Mouse (Mus musculus) small intestine, adult 2 months (tissue): ENCODE measurements around the gene Mecom.

Experiments used
- CTCF ChIP-seq: fragments of 200-500 bp; IDR thresholded peaks from 2 replicates; pipeline ENCODE4 v1.5.1; 2012; ENCODE audit warnings: low read depth, mild to moderate bottlenecking, control low read depth, inconsistent platforms, low read length, moderate library complexity, mixed read lengths; ENCODE audit not compliant: insufficient replicate concordance, insufficient read length; ENCODE audit errors: extremely low read depth
- POLR2A ChIP-seq: fragments of 200-500 bp; IDR thresholded peaks from 2 replicates; pipeline ENCODE4 v1.6.1; 2012; ENCODE audit warnings: low read depth, mild to moderate bottlenecking, control low read depth, inconsistent platforms, low read length, moderate library complexity

- TF ChIP-seq POLR2A (no peak), CTCF (no peak)
Observed at GRCm38 (mm10) chr3:30016766-30017165, 531.0 kb downstream of the Mecom start.
